Mouse (Mus musculus) myocyte (in vitro differentiated cells): ENCODE data around the gene Bhmt2.

ENCODE experiments used
- CEBPB ChIP-seq: IDR thresholded peaks from 2 replicates; pipeline ENCODE4 v1.6.1; 2011; ENCODE audit warnings: mild to moderate bottlenecking, moderate library complexity; ENCODE audit not compliant: poor library complexity, insufficient read depth, severe bottlenecking
- E2F4 ChIP-seq: IDR thresholded peaks from one replicate; pipeline ENCODE4 v1.6.1; 2011; ENCODE audit warnings: mild to moderate bottlenecking, control low read depth, moderate library complexity; ENCODE audit not compliant: insufficient read depth
- MAX ChIP-seq: IDR thresholded peaks from one replicate; pipeline ENCODE4 v1.6.1; 2011; ENCODE audit warnings: low read depth, mild to moderate bottlenecking, control low read depth
- MYOD1 ChIP-seq, 3 experiments: IDR thresholded peaks; one replicate each; pipeline ENCODE4 v1.6.1; 2011; ENCODE audit warnings: control low read depth in 2 of 3, low read depth in 2 of 3, mild to moderate bottlenecking in 2 of 3, moderate library complexity in 1 of 3; ENCODE audit not compliant: insufficient read length in 2 of 3, control insufficient read depth in 1 of 3
- MYOG ChIP-seq, 3 experiments: IDR thresholded peaks; one replicate each; pipeline ENCODE4 v1.6.1; 2011; ENCODE audit warnings: control low read depth in 2 of 3, low read depth in 2 of 3, mild to moderate bottlenecking in 2 of 3; ENCODE audit not compliant: insufficient read length in 2 of 3, control insufficient read depth in 1 of 3, insufficient read depth in 1 of 3
- POLR2A ChIP-seq: IDR thresholded peaks from one replicate; pipeline ENCODE4 v1.6.1; 2011; ENCODE audit warnings: low read depth, mild to moderate bottlenecking, control low read depth, moderate library complexity; ENCODE audit not compliant: insufficient read length
- POLR2AphosphoS2 ChIP-seq: IDR thresholded peaks from one replicate; pipeline ENCODE4 v1.6.1; 2011; ENCODE audit warnings: low read depth, control low read depth; ENCODE audit not compliant: insufficient read length
- USF1 ChIP-seq: IDR thresholded peaks from one replicate; pipeline ENCODE4 v1.6.1; 2011; ENCODE audit warnings: low read depth, mild to moderate bottlenecking, control low read depth, moderate library complexity

DNA sequence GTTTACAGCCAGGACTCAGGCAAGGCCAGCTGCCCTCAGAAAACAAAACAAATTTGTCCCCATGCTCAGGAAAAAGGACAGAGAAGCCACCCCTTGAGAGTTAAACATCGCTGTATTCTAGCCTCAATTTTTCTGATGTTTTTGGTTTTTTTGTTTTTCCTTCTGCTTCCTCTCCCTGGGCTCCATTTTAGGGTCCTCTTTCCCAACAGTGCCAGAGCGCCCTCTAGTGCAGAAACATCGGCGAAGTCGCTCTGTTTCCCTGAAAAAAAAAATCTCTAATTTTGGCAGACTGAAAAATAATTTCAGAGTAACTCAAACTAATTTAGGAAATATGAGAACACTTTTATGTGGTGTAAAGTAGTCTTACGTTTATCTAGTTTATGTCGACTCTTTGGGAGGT, 44.8 kb upstream of the Bhmt2 start:
- no peak for TF ChIP-seq POLR2AphosphoS2
- TF ChIP-seq POLR2A, result no peak
- TF ChIP-seq MYOD1 (IDR thresholded peaks at IDR 0.05; ENCODE audit: control insufficient read depth in 1 of 3, insufficient read length in 2 of 3, low read depth in 2 of 3), result no peak
- no peak for TF ChIP-seq CEBPB
- TF ChIP-seq MYOG (IDR thresholded peaks at IDR 0.05; ENCODE audit: control insufficient read depth in 1 of 3, insufficient read depth in 1 of 3, insufficient read length in 2 of 3, low read depth in 2 of 3), result no peak
- no peak for TF ChIP-seq MAX
- TF ChIP-seq E2F4, result no peak
- no peak for TF ChIP-seq USF1
